Mouse (Mus musculus): Measurements from ENCODE around the gene Pbsn.
"Not testable (repeated sequence)": the region's sequence is repeated elsewhere in the genome, so short reads cannot be mapped to it uniquely, and the experiment has no call there.

The Pbsn gene

GRCm38 (mm10) chrX:77853523-77853922 is at the start of gene Pbsn:
Gene Pbsn, minus strand, starts transcription at chrX:77853623.
- no peak for DNase-seq (ENCODE audit: low read depth, low spot score)

GRCm38 (mm10) chrX:77880033-77880432 is 26.6 kb upstream of the Pbsn start:
- not testable (repeated sequence) for DNase-seq (ENCODE audit: low read depth, low spot score)

- DNase-seq (ENCODE audit: low read depth, low spot score) = not testable (repeated sequence)
These were observed 11.0 kb upstream of the Pbsn start, which contains the start of gene Gm14744 for GRCm38 (mm10) chrX:77864458-77864857. Gene Gm14744, plus strand, starts transcription at chrX:77864758.

GRCm38 (mm10) chrX:77812031-77812430 is 41.4 kb downstream of the Pbsn start:
- DNase-seq (ENCODE audit: low read depth, low spot score) = no peak

GRCm38 (mm10) chrX:77810608-77811206 is 42.7 kb downstream of the Pbsn start:
- DNase-seq (ENCODE audit: low read depth, low spot score) = peak; percentile 64

- DNase-seq (ENCODE audit: low read depth, low spot score) = peak; percentile 73
These were observed 44.8 kb downstream of the Pbsn start for GRCm38 (mm10) chrX:77808602-77809001.

- no peak for DNase-seq (ENCODE audit: low read depth, low spot score)
These were observed 51.1 kb downstream of the Pbsn start for GRCm38 (mm10) chrX:77802293-77802692.

GRCm38 (mm10) chrX:77801543-77801942 is 51.9 kb downstream of the Pbsn start:
- peak; percentile 14 for DNase-seq (ENCODE audit: low read depth, low spot score)

GRCm38 (mm10) chrX:77799554-77799953 is 53.9 kb downstream of the Pbsn start:
- DNase-seq (ENCODE audit: low read depth, low spot score) = no peak

- no peak for DNase-seq (ENCODE audit: low read depth, low spot score)
These were observed 55.6 kb downstream of the Pbsn start for GRCm38 (mm10) chrX:77797801-77798200.

GRCm38 (mm10) chrX:77796916-77797315 is 56.5 kb downstream of the Pbsn start:
- DNase-seq (ENCODE audit: low read depth, low spot score) = peak; percentile 25

GRCm38 (mm10) chrX:77796238-77796835 is 57.1 kb downstream of the Pbsn start, which contains the start of gene Prkx:
Gene Prkx, minus strand, starts transcription at chrX:77796278.
- DNase-seq (ENCODE audit: low read depth, low spot score) = no peak

- peak; percentile 94 for DNase-seq (ENCODE audit: low read depth, low spot score)
These were observed 57.6 kb downstream of the Pbsn start for GRCm38 (mm10) chrX:77795858-77796174.

GRCm38 (mm10) chrX:77794962-77795857 is 58.2 kb downstream of the Pbsn start:
- DNase-seq (ENCODE audit: low read depth, low spot score) = peak; percentile 60

GRCm38 (mm10) chrX:77788675-77789074 is 64.7 kb downstream of the Pbsn start:
- DNase-seq (ENCODE audit: low read depth, low spot score) = no peak
